35 mouse cellular contexts compared by ENCODE assay signal in genomic region chr11:76640231-76640630, GRCm38 (mm10). TPM values are rescaled to one million over a fixed set of nuclear protein-coding genes. Genes with fewer than 3 reads are reported as not detected.
"Had no signal": no experiment of that assay in that cellular context is flagged by ENCODE, and none has a peak within 500 bp of the region (broad histone marks: within the 10 kb centered on the region; RNA-seq: fewer than 3 reads in every experiment).

No protein-coding gene starts in this region.

- H3K9ac ChIP-seq: heart, embryonic 12.5 days; hindbrain, embryonic 12.5 days; hindbrain, embryonic 14.5 days; intestine, embryonic 15.5 days; limb, embryonic 12.5 days; liver, embryonic 13.5 days; liver, embryonic 15.5 days; liver, postnatal 0 days had no signal

- H3K27ac ChIP-seq: heart, embryonic 10.5 days; hindbrain, embryonic 10.5 days; hindbrain, embryonic 12.5 days; hindbrain, embryonic 14.5 days; intestine, embryonic 15.5 days; left cerebral cortex, adult 2 months; limb, embryonic 10.5 days; limb, embryonic 12.5 days; liver, embryonic 13.5 days; liver, embryonic 15.5 days had no signal

- H3K9me3 ChIP-seq: heart, embryonic 10.5 days; heart, embryonic 12.5 days; hindbrain, embryonic 10.5 days; hindbrain, embryonic 12.5 days; intestine, embryonic 15.5 days; limb, embryonic 10.5 days; limb, embryonic 12.5 days; liver, embryonic 13.5 days; liver, embryonic 15.5 days had no signal

- H3K4me1 ChIP-seq: heart, embryonic 12.5 days; intestine, embryonic 15.5 days; liver, embryonic 13.5 days; liver, embryonic 15.5 days had no signal

- H3K27me3 ChIP-seq: hindbrain, embryonic 12.5 days; intestine, embryonic 15.5 days; limb, embryonic 12.5 days had no signal

- ATAC-seq: hindbrain, embryonic 16.5 days; inflammation-experienced regulatory T-cells, adult 6 months; intestine, embryonic 15.5 days; intestine, postnatal 0 days; liver, postnatal 0 days had no signal

- H3K4me2 ChIP-seq: heart, embryonic 12.5 days; hindbrain, embryonic 12.5 days; hindbrain, embryonic 14.5 days; intestine, embryonic 15.5 days; limb, embryonic 12.5 days; liver, embryonic 11.5 days; liver, embryonic 13.5 days; liver, embryonic 15.5 days had no signal

- H3K4me3 ChIP-seq: heart, embryonic 10.5 days; heart, embryonic 12.5 days; hindbrain, embryonic 10.5 days; hindbrain, embryonic 12.5 days; intestine, embryonic 15.5 days; layer of hippocampus, adult 2 months; left cerebral cortex, adult 2 months; limb, embryonic 10.5 days; limb, embryonic 12.5 days; liver, embryonic 13.5 days; liver, embryonic 15.5 days had no signal

- H3K36me3 ChIP-seq: heart, embryonic 10.5 days; heart, embryonic 12.5 days; hindbrain, embryonic 10.5 days; hindbrain, embryonic 12.5 days; intestine, embryonic 15.5 days; limb, embryonic 10.5 days; limb, embryonic 12.5 days; liver, embryonic 13.5 days; liver, embryonic 15.5 days had no signal

- DNase-seq: gastrocnemius, postnatal 10 days; gastrocnemius, postnatal 25 days; heart, adult 18-20 months; heart, postnatal 10 days; heart, postnatal 4 days; kidney, adult 18-20 months; kidney, adult 8-10 months; kidney, postnatal 10 days; kidney, postnatal 25 days; kidney, postnatal 4 days; liver; liver, embryonic 13.5 days; liver, postnatal 0 days had no signal

RNA-seq across cellular contexts. Expression of gene Bhlha9, which starts 32.0 kb away (rescaled TPM):
- total RNA-seq: gastrocnemius, postnatal 10 days; gastrocnemius, postnatal 25 days; gastrocnemius, postnatal 4 days; granulocyte monocyte progenitor cell, adult 5-6 weeks; heart, adult 18-20 months; heart, adult 8-10 months; heart, postnatal 10 days; heart, postnatal 25 days; heart, postnatal 4 days had no signal
- polyA plus RNA-seq: heart, embryonic 14.5 days; heart, embryonic 16.5 days; inflammation-experienced regulatory T-cells, adult 6 months; intestine, postnatal 0 days; kidney, embryonic 14.5 days; liver, embryonic 13.5 days; liver, embryonic 15.5 days had no signal

RNA-seq across cellular contexts. Expression of gene Trarg1, which starts 39.4 kb away (rescaled TPM):
- total RNA-seq: granulocyte monocyte progenitor cell, adult 5-6 weeks had no signal
- polyA plus RNA-seq: heart, embryonic 12.5 days; liver, embryonic 13.5 days; liver, embryonic 15.5 days had no signal
